13 mouse cellular contexts compared by ENCODE assay signal in the genomic region with DNA sequence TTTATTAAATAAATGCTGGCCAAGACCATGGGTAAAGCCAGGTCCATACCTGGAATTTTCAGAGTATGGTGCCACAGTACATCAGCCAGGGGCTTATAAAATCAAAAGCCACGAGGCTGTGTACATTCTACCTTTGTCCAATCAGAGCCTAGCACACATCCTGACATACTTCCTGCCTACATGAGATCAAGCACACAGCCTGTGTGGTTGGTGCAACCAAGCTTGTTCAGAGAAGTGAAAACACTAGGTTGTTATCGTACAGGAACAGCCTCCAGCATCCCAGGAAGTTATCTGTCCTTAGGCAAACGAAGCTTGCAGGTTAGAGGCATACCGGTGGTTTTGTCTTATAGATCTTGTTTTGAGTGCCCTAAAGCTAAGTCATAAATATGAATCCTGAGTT. TPM values are rescaled to one million over a fixed set of nuclear protein-coding genes. Genes with fewer than 3 reads are reported as not detected.
DNase-seq lines count a peak whose midpoint lies in the region; ATAC-seq and TF ChIP-seq lines count a peak whose summit lies in the region.
"Had no signal": no experiment of that assay in that cellular context is flagged by ENCODE, and none has a peak within 500 bp of the region (broad histone marks: within the 10 kb centered on the region; RNA-seq: fewer than 3 reads in every experiment).

No protein-coding gene starts in this region.

- H3K4me3 ChIP-seq in liver, embryonic 12.5 days: no peak overlapping the region
- no peak overlapping the region for H3K4me3 ChIP-seq in thymus, adult 2 months (ENCODE audit: control insufficient read depth, insufficient read depth, low read length)
- H3K4me3 ChIP-seq: forebrain, embryonic 12.5 days had no signal

- ATAC-seq in liver, embryonic 12.5 days: peak; percentile 91

- no peak overlapping the region for H3K27ac ChIP-seq in liver, embryonic 12.5 days
- no peak overlapping the region for H3K27ac ChIP-seq in thymus, adult 2 months (ENCODE audit: control insufficient read depth, insufficient read depth, low read length)
- H3K27ac ChIP-seq: forebrain, embryonic 12.5 days; kidney, postnatal 0 days had no signal

- no peak for TF ChIP-seq POLR2A in thymus, adult 2 months (IDR thresholded peaks at IDR 0.05; ENCODE audit: control insufficient read depth, extremely low read depth, insufficient read depth, low read length, poor library complexity)

- no peaks in the 10 kb centered on the region for H3K36me3 ChIP-seq in liver, embryonic 12.5 days
- H3K36me3 ChIP-seq in thymus, adult 2 months (ENCODE audit: control insufficient read depth, insufficient read depth, low read length): no peaks in the 10 kb centered on the region
- H3K36me3 ChIP-seq: forebrain, embryonic 12.5 days had no signal

- no peaks in the 10 kb centered on the region for H3K27me3 ChIP-seq in liver, embryonic 12.5 days (replicated peaks)
- no peaks in the 10 kb centered on the region for H3K27me3 ChIP-seq in thymus, adult 2 months (ENCODE audit: control insufficient read depth, insufficient read depth, low read length)

- WGBS in liver, embryonic 12.5 days (ENCODE audit: insufficient replicate concordance): 18% methylated on average over 4 of the region's 4 CpGs
- WGBS in thymus, adult 2 months: 16% methylated on average over 4 of the region's 4 CpGs

- H3K9ac ChIP-seq in liver, embryonic 12.5 days: no peak overlapping the region
- H3K9ac ChIP-seq: forebrain, embryonic 12.5 days had no signal

- DNase-seq in CD8-positive naive resting alpha-beta T cell, adult 2 months (ENCODE audit: low read depth in 2 of 2, low spot score in 2 of 2): peak; percentile 45 to 47
- peak; percentile 41 for DNase-seq in c-Kit-negative CD71-positive TER-119-positive erythroid progenitor cells, embryonic 14.5 days (ENCODE audit: low read depth, low spot score)
- peak; percentile 44 for DNase-seq in thymus, adult 2 months
- no peak for DNase-seq in gastrocnemius, postnatal 10 days
- no peak for DNase-seq in left cerebral cortex, adult 8-10 months (ENCODE audit: low spot score in 2 of 2)
- no peak for DNase-seq in left cerebral cortex, adult 11 months (ENCODE audit: low spot score)
- DNase-seq in adrenal gland, postnatal 10 days: no peak
- DNase-seq: heart, postnatal 4 days; left cerebral cortex, postnatal 4 days; right cerebral cortex, postnatal 25 days had no signal

- peaks cover 37% of the 10 kb centered on the region for H3K4me1 ChIP-seq in liver, embryonic 12.5 days
- H3K4me1 ChIP-seq in thymus, adult 2 months (replicated peaks; ENCODE audit: control insufficient read depth, insufficient read depth, low read length): peaks cover 3% of the 10 kb centered on the region; the same call in 1 of the 2 replicates

- no peaks in the 10 kb centered on the region for H3K9me3 ChIP-seq in liver, embryonic 12.5 days (replicated peaks)
- H3K9me3 ChIP-seq: forebrain, embryonic 12.5 days had no signal

- TF ChIP-seq CTCF in thymus, adult 2 months (IDR thresholded peaks at IDR 0.05; ENCODE audit: borderline replicate concordance, control insufficient read depth, extremely low read depth, insufficient read depth, low read length, poor library complexity): no peak

- peak overlapping the region; percentile 22 for H3K4me2 ChIP-seq in liver, embryonic 12.5 days
- H3K4me2 ChIP-seq: forebrain, embryonic 12.5 days had no signal

RNA-seq across cellular contexts. Expression of a gene that starts 19.5 kb away (rescaled TPM):
- 0.19 TPM in 1 of 2 replicates, not detected in the other for polyA plus RNA-seq in liver, embryonic 12.5 days (2016; fragmentation: Nextera tagmentation; extraction: Ambion mirVana)
- 8.1 and 26.1 TPM in 2 replicates for polyA plus RNA-seq in thymus, adult 2 months (2012; rRNA removed)
- total RNA-seq in gastrocnemius, postnatal 10 days (2021): 10 to 100 TPM; 11.2 to 13.9 TPM
- 10 to 100 TPM; 25.4 to 28.4 (median 26.1) TPM for total RNA-seq in left cerebral cortex, adult 8-10 months (2022)
- 10 to 100 TPM in 1 of 2 experiments, 1 to 10 TPM in 1; 9.8 to 11.1 TPM for total RNA-seq in adrenal gland, postnatal 10 days (2021)

Comparison
In these comparisons a context has a peak if more than half of its experiments do, and no peak if none do; other contexts are left out.
1. DNase-seq: peak in CD8-positive naive resting alpha-beta T cell, adult 2 months (2 of 2), c-Kit-negative CD71-positive TER-119-positive erythroid progenitor cells, embryonic 14.5 days (single experiment) and thymus, adult 2 months (single experiment); none in gastrocnemius, postnatal 10 days (single experiment), left cerebral cortex, adult 8-10 months (0 of 2), left cerebral cortex, adult 11 months (single experiment) and adrenal gland, postnatal 10 days (single experiment).